Mouse (Mus musculus): ENCODE data around the gene Rex1bd.
A peak's percentile ranks its signal among the peaks of the same experiment; 100 is the strongest.

The Rex1bd gene

GRCm38 (mm10) chr8:70500386-70501301 lies 5.9 kb downstream of the Rex1bd start:
- DNase-seq = no peak

GRCm38 (mm10) chr8:70495771-70496062 lies 10.8 kb downstream of the Rex1bd start:
- DNase-seq = no peak

- DNase-seq = no peak
Measured at GRCm38 (mm10) chr8:70495001-70495770, 11.4 kb downstream of the Rex1bd start.

- DNase-seq = no peak
Measured at GRCm38 (mm10) chr8:70494416-70494945, 12.1 kb downstream of the Rex1bd start.

GRCm38 (mm10) chr8:70493692-70494415 lies 12.7 kb downstream of the Rex1bd start:
- no peak for DNase-seq

GRCm38 (mm10) chr8:70492664-70493640 lies 13.6 kb downstream of the Rex1bd start, which contains the start of gene Crlf1:
Gene Crlf1, plus strand, starts transcription at chr8:70493158.
- DNase-seq = no peak

- no peak for DNase-seq
Measured at GRCm38 (mm10) chr8:70490880-70491495, 15.6 kb downstream of the Rex1bd start.

- DNase-seq = no peak
Measured at GRCm38 (mm10) chr8:70490061-70490879, 16.3 kb downstream of the Rex1bd start.

- no peak for DNase-seq
Measured at GRCm38 (mm10) chr8:70489576-70489975, 17.0 kb downstream of the Rex1bd start.

- no peak for DNase-seq
Measured at GRCm38 (mm10) chr8:70488931-70489470, 17.6 kb downstream of the Rex1bd start.

GRCm38 (mm10) chr8:70487993-70488796 lies 18.4 kb downstream of the Rex1bd start:
- DNase-seq = no peak

GRCm38 (mm10) chr8:70486941-70487520 lies 19.5 kb downstream of the Rex1bd start, which contains the start of gene Tmem59l:
Gene Tmem59l, minus strand, starts transcription at chr8:70487358.
- peak; percentile 67 for DNase-seq

- no peak for DNase-seq
Measured at GRCm38 (mm10) chr8:70486191-70486681, 20.3 kb downstream of the Rex1bd start.

- DNase-seq = no peak
Measured at GRCm38 (mm10) chr8:70482943-70483342, 23.6 kb downstream of the Rex1bd start.

- no peak for DNase-seq
Measured at GRCm38 (mm10) chr8:70481908-70482307, 24.6 kb downstream of the Rex1bd start.

- DNase-seq = no peak
Measured at GRCm38 (mm10) chr8:70477269-70477982, 29.1 kb downstream of the Rex1bd start.

GRCm38 (mm10) chr8:70476333-70477268 lies 30.0 kb downstream of the Rex1bd start, which contains the start of gene Klhl26:
Gene Klhl26, minus strand, starts transcription at chr8:70476968.
- peak; percentile 90 for DNase-seq

Measured in right cerebral cortex, postnatal 4 days (tissue).